Mouse (Mus musculus): Measurements from ENCODE around the gene Adamts13.

DNA sequence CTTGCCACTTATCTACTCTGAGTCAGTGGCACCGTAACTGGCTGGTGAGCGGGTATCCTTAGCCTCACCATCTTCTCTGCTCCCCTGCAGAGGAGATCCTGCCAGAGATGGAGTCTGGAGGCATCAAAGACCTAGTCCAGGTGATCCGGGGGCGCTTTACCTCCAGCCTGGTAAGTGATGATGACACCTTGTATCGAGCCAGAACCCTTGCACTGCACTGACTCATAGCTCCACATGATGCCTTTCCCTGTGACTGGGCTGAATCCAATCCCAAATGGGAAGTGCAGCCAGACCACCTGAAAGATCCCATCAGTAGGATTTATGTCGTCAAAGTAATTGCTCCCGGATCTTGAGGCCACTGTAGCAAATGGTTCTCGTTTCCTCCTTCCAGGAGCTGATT, 20.4 kb upstream of the Adamts13 start:
- TF ChIP-seq POLR2A (IDR thresholded peaks at IDR 0.05; ENCODE audit: borderline replicate concordance, low read depth, low read length) (no peak), CTCF (IDR thresholded peaks at IDR 0.05; ENCODE audit: low read depth, low read length) (no peak)
